Mouse (Mus musculus) CD8-positive naive resting alpha-beta T cell, adult 2 months (primary cell): ENCODE results near the gene Sbk2.
"Not testable (repeated sequence)": the region's sequence is repeated elsewhere in the genome, so short reads cannot be mapped to it uniquely, and the experiment has no call there.

ENCODE experiments used
- DNase-seq, 2 experiments: peaks; one replicate each; pipeline ENCODE4 v3.0.0; 2022; ENCODE audit warnings: low read depth in 2 of 2, low spot score in 2 of 2

Gene Sbk2

GRCm38 (mm10) chr7:4964272-4964671 is at the start of gene Sbk2:
Gene Sbk2, minus strand, starts transcription at chr7:4964406.
- DNase-seq, result peak; percentile 83 to 90

DNA sequence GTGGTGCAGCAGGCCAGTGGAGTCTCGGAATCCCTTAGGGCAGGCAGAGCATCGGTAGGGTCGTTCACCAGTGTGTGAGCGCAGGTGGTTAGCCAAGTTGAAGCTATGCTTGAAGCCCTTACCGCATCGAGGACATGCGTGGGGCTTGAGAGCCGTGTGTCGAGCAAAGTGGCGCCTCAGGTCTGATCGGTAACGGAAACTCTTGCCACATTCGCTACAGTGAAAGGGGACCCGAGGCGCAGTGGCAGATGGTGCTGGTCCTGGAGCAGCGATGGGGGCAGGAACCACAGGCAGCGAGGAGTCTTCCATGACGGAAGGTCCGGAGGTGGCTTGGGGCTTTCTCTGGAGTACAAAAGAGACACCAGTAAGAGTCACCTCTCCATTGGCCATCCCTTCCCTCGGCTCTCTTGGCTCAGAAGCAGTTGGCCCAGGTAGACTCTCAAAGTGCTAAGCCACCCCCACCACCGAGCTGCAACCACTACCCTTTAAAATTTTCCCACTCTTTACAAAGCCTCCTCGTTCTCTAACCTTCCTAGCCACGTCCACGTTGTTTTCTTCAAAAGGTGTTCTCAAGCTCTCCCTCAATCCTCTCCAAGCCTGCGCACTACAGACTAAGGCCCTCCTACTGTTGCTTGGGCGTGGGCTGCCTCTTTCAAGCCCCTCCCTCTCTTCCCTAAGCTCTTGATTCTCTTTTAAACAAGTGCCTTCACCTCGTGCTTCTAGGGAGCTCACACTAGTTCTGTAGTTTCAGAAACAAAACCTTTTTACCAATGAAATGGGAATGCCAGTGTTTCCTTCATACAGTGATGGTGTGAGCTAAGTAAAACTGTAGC is 48.7 kb upstream of the Sbk2 start:
- DNase-seq, result no peak

DNA sequence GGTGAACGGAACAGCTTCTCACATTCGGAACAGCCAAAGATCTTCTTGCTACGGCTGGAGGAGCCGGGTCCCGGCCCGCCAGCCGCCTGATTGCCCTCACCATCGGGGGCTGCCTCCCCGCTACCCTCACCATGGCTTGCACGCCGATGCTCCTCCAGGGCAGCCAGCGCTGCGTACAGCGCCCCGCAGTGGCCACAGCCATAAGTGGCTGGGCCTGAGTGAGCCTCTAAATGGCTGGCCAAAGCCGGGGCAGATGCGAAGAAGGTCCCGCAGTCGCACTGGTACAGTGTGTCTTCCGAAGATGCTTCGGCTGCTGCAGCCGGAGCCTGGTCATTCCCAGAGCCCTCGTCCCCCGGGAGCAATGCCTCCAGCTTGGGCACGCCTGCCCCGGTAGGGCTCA is 44.0 kb upstream of the Sbk2 start:
- DNase-seq, result no peak

DNA sequence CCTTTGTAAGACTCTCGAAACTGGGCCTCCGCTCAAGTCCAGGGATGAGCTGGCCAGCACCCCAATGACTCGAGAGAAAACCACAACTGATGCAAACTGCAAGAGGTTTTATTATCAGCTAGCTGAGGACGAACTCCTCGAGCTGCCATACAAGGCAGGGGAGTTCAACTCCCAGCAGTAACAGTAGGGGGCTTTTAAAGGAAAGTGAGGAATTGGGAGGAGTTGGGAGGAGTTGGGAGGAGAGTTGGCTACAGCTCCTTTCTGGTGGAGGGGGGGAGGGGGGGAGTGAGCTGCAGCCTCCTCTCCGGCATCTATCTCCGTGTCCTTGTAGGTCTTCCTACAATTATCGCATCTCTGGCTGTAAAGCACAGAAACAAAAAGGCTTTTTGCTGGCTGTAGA is 38.7 kb upstream of the Sbk2 start:
- not testable (repeated sequence) for DNase-seq

DNA sequence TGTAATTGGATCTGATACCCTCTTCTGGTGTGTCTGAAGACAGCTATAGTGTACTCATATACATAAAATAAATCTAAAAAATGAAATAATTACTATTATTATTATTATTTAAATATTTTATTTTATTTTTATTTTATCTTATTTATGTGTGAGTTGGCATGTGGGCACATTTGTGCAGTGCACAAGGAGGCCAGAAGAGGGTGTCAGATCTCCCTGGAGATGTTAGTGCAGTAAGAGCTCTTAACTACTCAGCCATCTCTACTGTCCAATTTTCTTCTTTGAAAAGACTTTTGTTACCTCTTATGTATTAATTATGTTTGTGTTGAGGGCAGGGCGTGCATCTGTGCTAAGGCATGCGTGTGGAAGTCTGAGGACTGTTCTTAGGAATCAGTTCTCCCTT is 35.7 kb upstream of the Sbk2 start:
- DNase-seq, result peak in 1 of 2 experiments; percentile 44

DNA sequence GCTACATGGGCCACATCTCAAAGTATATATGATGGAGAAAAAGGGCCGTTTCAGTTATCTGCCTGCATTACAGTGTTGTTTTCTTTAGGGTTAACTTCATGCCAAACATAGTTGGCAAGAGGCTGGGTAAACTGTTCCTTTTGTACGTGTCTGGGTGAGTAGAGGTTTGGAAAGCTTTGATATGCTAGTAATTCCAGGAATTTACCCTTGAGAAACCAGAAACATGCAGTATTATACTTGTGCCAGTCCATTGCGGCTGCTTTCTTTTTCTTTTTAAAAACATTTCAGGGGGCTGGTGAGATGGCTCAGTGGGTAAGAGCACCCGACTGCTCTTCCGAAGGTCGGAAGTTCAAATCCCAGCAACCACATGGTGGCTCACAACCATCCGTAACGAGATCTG is 32.7 kb upstream of the Sbk2 start:
- DNase-seq, result no peak

DNA sequence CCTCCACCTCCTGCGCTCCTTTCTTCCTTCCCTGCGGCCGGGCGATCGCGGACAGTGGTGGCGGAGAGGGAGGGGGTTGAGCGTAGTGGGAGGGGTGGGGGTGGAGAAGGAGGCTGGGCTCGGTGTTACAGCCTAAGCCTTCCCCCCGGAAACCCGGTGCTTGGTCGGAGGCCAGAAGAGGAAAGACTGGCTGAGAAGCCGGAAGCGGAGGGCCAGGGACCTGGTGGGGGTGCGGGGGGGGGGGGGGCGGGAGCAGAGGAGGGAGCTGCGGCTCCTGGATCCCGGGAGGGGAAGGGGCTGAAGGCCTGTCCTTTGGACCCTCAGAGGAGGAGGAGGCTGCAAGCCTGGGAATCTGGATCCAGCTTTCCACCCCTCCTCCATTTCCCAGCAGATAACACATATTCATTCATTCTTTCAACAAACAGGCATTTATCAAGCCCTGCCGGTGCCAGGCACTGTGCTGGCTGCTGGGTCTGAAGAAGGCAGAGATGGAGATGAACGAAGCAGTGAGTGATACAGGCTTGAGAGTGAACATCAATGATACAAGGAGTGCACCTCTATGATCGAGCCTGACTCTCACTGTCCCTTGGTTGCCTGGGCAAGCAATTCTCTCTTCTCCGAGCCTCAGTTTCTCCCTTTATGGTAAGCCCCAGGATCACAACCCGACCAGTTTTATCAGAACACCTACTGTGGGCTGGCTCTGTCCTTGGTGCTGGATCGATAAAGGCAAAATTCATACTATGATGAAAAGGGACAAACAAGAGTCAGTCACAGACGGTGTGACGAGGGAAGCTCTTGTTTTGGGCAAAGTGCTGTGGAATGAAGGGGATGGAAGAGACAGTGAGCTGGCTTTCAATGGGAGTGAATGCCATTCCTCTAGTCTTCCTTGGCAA is 32.0 kb upstream of the Sbk2 start, which contains the start of gene Zfp579:
Gene Zfp579 (minus strand): TSS at position 156 of the 893 bp plus-strand sequence.
- DNase-seq, result peak; percentile 60 to 78

- no peak for DNase-seq
Measured at GRCm38 (mm10) chr7:4995268-4996002, 31.2 kb upstream of the Sbk2 start.

DNA sequence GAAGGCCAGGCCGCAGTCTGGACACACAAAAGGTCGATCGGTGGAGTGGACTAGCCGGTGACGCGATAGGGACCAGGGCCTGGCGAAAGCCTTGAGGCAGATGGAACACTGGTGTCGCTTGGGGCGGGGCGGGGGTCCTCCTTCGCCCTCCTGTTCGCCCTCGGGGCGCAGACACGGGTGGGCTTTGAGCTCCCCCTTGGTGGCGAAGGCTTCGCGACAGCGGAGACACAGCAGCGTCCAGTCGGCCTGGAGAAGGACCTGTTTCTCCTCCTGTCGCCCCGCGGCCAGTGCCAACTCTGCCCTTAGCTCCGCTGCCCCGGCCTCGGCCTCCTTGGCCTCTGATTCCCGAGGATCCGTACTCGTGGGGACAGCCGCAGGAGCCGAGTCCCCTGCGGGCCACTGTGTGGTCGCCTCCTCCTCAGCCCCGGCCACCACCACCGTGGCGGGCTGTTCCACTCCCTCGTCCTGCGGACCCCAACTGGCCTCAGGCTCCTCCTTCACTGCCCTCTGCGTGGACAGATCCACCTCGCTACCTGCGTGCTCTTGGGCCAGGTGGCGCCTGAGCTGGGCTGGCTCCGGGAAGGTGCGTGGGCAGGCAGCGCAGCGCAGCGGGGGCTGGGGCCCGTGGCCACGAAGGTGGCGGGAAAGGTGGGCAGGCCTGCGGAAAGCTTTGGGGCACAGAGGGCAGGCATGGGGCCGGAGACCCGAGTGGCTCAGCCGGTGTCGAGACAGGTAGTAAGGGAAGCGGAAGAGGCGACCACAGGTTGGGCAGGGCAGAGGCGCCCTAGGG is 30.0 kb upstream of the Sbk2 start:
- DNase-seq, result no peak

- no peak for DNase-seq
Measured at GRCm38 (mm10) chr7:4993347-4993998, 29.3 kb upstream of the Sbk2 start.

DNA sequence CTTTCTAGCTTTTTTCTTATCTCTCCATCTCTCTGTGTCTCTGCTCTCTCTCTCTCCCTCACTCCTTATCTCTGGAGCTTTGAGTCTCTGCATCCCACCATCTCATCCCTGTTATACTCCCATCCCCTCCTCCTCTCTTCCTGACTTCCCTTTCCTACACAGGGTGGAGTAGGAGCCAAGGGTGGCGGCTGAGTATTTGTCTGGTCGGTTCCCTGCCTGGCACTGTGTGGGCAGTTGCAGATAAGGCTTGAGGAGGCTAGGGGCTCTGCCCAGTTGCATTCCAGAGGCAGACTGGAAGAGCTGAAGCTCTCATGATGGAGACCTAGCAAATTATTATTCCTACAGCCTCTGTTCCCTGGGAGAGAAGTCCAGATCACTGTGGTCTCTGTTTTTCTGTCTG is 24.0 kb upstream of the Sbk2 start:
- no peak for DNase-seq

DNA sequence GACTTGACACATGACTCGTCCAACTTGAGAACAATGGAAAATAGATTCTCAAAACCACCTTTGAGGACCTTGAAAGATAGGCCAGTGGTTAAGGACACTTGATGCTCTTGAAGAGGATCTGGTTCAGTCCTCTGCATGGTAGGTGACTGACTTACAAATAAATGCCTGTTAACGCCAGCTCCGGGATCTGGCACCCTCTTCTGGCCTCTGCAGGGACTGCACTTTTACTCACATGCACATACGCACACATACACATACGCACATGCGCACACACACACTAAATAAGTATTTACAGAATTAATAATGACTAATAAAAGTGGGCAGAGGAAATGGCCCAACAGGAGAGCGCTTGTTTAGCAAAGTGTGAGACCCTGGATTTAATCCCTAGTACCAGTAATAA is 12.6 kb upstream of the Sbk2 start:
- DNase-seq, result peak in 1 of 2 experiments; percentile 19

- DNase-seq, result no peak
Measured at GRCm38 (mm10) chr7:4975455-4975854, 11.2 kb upstream of the Sbk2 start.

GRCm38 (mm10) chr7:4972321-4973047 is 8.3 kb upstream of the Sbk2 start:
- DNase-seq, result no peak

DNA sequence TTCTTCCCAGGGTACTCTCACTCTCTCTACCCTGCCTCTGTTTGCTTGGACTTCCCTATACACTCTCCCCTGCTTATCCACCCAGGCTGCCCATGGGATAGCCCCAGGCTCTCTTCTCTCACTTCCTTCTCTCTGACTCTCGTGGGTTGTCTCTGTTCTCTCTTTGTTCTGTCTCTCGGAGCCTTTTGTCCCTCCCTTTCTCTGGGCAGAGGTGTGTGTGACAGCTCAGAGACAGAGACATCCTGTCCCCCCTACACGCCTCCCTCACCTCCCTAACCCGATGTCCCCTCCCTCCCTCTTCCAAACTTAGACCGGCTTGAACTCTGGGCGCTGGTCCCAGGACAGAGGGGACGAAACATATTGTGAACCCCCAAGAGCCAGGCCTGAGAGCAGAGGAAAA is 7.5 kb upstream of the Sbk2 start:
- no peak for DNase-seq

DNA sequence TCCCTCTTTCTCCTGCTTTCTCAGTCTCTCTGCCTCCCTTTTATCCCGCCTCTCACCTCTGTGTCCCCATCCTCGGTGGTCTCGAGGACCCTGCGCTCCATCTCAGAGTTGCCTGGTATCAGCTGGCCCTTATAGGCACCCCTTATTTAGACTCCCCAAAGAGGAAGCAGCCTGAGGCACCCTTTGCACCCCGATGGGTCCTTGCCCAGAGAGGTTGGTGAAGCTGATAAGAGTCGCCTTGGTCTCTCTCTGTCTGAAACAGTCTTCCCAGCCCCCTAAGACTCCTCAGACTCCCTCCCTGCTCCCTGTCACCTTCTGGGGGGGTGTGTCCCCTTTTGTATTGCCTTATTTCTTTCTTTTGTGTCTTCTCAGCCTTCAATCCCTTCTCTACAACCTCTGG is 6.9 kb upstream of the Sbk2 start, which contains the start of gene Sbk3:
Gene Sbk3 (minus strand): TSS at position 101 of the 400 bp plus-strand sequence.
- DNase-seq, result no peak

- DNase-seq, result no peak
Measured at GRCm38 (mm10) chr7:4964988-4965387, 782 bp upstream of the Sbk2 start.

DNA sequence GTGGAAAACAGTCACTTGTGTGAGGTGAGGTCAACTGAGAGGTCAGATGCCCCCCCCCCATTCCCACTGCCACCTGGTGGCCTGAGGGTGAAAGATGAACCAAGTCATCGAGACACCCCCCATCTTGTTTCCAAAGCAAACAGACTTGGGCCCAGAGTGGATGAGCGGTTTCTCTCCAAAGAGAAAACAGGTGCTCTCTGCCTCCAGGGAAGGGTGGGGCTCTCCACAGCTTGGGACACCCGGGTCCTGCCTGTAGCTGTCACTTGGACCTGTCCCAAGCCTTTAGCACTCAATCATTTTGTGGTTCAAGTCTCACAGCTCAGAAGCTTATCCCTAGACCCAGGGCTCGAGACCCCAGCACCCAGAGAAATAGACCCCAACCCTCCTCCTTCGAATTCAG is 679 bp downstream of the Sbk2 start:
- no peak for DNase-seq

- no peak for DNase-seq
Measured at GRCm38 (mm10) chr7:4957361-4957760, 6.8 kb downstream of the Sbk2 start.
